Mouse (Mus musculus) left cerebral cortex, adult 2 months (tissue): ENCODE measurements around the gene Hoxa13. TPM values are rescaled to one million over a fixed set of nuclear protein-coding genes. Genes with fewer than 3 reads are reported as not detected.

Experiments
- DNase-seq, 2 experiments: peaks; one replicate each; pipeline ENCODE4 v3.0.0; 2021 to 2022; ENCODE audit warnings: low spot score in 2 of 2, mixed read lengths in 1 of 2; ENCODE audit errors: extremely low spot score in 1 of 2
- H3K27ac ChIP-seq: fragments of 200-600 bp; 2 replicates; pipeline ENCODE4 v1.8.1; 2022
- H3K4me3 ChIP-seq: fragments of 200-600 bp; 2 replicates; pipeline ENCODE4 v1.8.1; 2022
- CTCF ChIP-seq: fragments of 200-600 bp; IDR thresholded peaks from 2 replicates; pipeline ENCODE4 v1.8.1; 2022; ENCODE audit warnings: antibody characterized with exemption, mild to moderate bottlenecking, moderate library complexity
- intact Hi-C: fragments of 180-260 bp; cut with DNase I; formaldehyde crosslinking; loops from one replicate; pipeline ENCODE4 v1.15.1; 2025
- long read RNA-seq, 2 experiments: library from polyadenylated mRNA; stranded (forward); transcript quantifications; one replicate each; pipeline ENCODE4 v2.0.0; 2021; ENCODE audit warnings: borderline mapping rate in 2 of 2
- total RNA-seq, 2 experiments: library from RNA; stranded (reverse); gene quantifications; 2 replicates each; pipeline ENCODE4 v1.2.3; 2021

The Hoxa13 gene
- total RNA-seq, result not detected
- long read RNA-seq, experiment 1, result 0 reads
- long read RNA-seq, experiment 2, result 0 reads

- DNase-seq, result no peak
- TF ChIP-seq CTCF, result no peak
- Histone ChIP-seq H3K27ac (no peak within 1 kb of the TSS), H3K4me3 (no peak within 1 kb of the TSS)
- intact Hi-C loops, result no loop called here
Observed at GRCm38 (mm10) chr6:52260654-52261575, at the start of gene Hoxa13. TSS of gene Hoxa13 (minus strand) at chr6:52260880.

GRCm38 (mm10) chr6:52310366-52310765 is 49.7 kb upstream of the Hoxa13 start:
- intact Hi-C loops, result loop anchor here (5.0 kb wide), 2 partner anchors 53 to 148 kb away; partner anchors contain the start of gene Hoxa2
- H3K4me3 ChIP-seq, result no peak overlapping the region
- no peak for TF ChIP-seq CTCF
- no peak for DNase-seq
- no peak overlapping the region for H3K27ac ChIP-seq

- H3K4me3 ChIP-seq, result no peak overlapping the region
- no peak for DNase-seq
- H3K27ac ChIP-seq, result no peak overlapping the region
- TF ChIP-seq CTCF, result no peak
- intact Hi-C loops, result loop anchor here (5.0 kb wide), 3 partner anchors 52 to 413 kb away; partner anchors contain the start of gene Hoxa2
Observed at GRCm38 (mm10) chr6:52309766-52310165, 49.1 kb upstream of the Hoxa13 start.

- H3K27ac ChIP-seq, result no peak overlapping the region
- peak; percentile 51 to 53 for DNase-seq
- TF ChIP-seq CTCF, result peak; percentile 68
- intact Hi-C loops, result loop anchor here (1.0 to 5.0 kb wide), 3 partner anchors 271 to 416 kb away; no protein-coding TSS in a partner anchor
- peak overlapping the region; percentile 43 for H3K4me3 ChIP-seq
Observed at GRCm38 (mm10) chr6:52305877-52306389, 45.3 kb upstream of the Hoxa13 start.

GRCm38 (mm10) chr6:52303426-52303825 is 42.7 kb upstream of the Hoxa13 start:
- intact Hi-C loops, result no loop called here
- TF ChIP-seq CTCF, result no peak
- DNase-seq, result no peak

GRCm38 (mm10) chr6:52300806-52301205 is 40.1 kb upstream of the Hoxa13 start:
- DNase-seq, result no peak
- no peak for TF ChIP-seq CTCF
- intact Hi-C loops, result no loop called here
- no peak overlapping the region for H3K27ac ChIP-seq
- no peak overlapping the region for H3K4me3 ChIP-seq

More at GRCm38 (mm10) chr6:52303426-52303825, 42.7 kb upstream of the Hoxa13 start:
- Histone ChIP-seq H3K27ac (no peak overlapping the region), H3K4me3 (no peak overlapping the region)

GRCm38 (mm10) chr6:52298511-52298910 is 37.8 kb upstream of the Hoxa13 start:
- intact Hi-C loops, result no loop called here
- Histone ChIP-seq H3K27ac (no peak overlapping the region), H3K4me3 (no peak overlapping the region)
- no peak for DNase-seq
- TF ChIP-seq CTCF, result no peak

- Histone ChIP-seq H3K27ac (no peak overlapping the region), H3K4me3 (no peak overlapping the region)
- no peak for DNase-seq
- no peak for TF ChIP-seq CTCF
- intact Hi-C loops, result no loop called here
Observed at GRCm38 (mm10) chr6:52294616-52295015, 33.9 kb upstream of the Hoxa13 start.

- intact Hi-C loops, result no loop called here
- Histone ChIP-seq H3K4me3 (no peak overlapping the region), H3K27ac (no peak overlapping the region)
- no peak for DNase-seq
- no peak for TF ChIP-seq CTCF
Observed at GRCm38 (mm10) chr6:52292328-52292727, 31.6 kb upstream of the Hoxa13 start.

GRCm38 (mm10) chr6:52291021-52291860 is 30.6 kb upstream of the Hoxa13 start:
- Histone ChIP-seq H3K4me3 (no peak overlapping the region), H3K27ac (no peak overlapping the region)
- DNase-seq, result no peak
- TF ChIP-seq CTCF, result no peak
- intact Hi-C loops, result no loop called here

- no peak for DNase-seq
- intact Hi-C loops, result no loop called here
- Histone ChIP-seq H3K27ac (no peak overlapping the region), H3K4me3 (no peak overlapping the region)
- no peak for TF ChIP-seq CTCF
Observed at GRCm38 (mm10) chr6:52290186-52290585, 29.5 kb upstream of the Hoxa13 start.
